Mouse (Mus musculus): Measurements from ENCODE around the gene Nmnat3. TPM values are rescaled to one million over a fixed set of nuclear protein-coding genes. Genes with fewer than 3 reads are reported as not detected.

The Nmnat3 gene
- polyA plus RNA-seq (2017; shearing (Covaris generic)) = 10 to 100 TPM; 12.5 to 13.5 TPM

GRCm38 (mm10) chr9:98287135-98287534 is at the start of gene Nmnat3:
Nmnat3 (plus strand) TSS chr9:98287435.

GRCm38 (mm10) chr9:98422656-98423055 is 135.4 kb downstream of the Nmnat3 start, which contains the start of gene Rbp1:
Rbp1 (plus strand) TSS chr9:98422961.

Other genes with a start within 250 kb of the Nmnat3 start
- under 1 TPM in 1 of 2 experiments, not detected in 1; 0.13 TPM for gene Rbp1, start 135.5 kb downstream of the Nmnat3 start, polyA plus RNA-seq (2017; shearing (Covaris generic))
- 1 to 10 TPM in 1 of 2 experiments, under 1 TPM in 1; 0.24 to 1.5 TPM for gene Rbp2, start 198.7 kb downstream of the Nmnat3 start, polyA plus RNA-seq (2017; shearing (Covaris generic))

Measured in inflammation-experienced regulatory T-cells (primary cell).